Mouse (Mus musculus) small intestine, adult 2 months (tissue): ENCODE data around the gene Atp8b3.

Experiments used
- CTCF ChIP-seq: fragments of 200-500 bp; IDR thresholded peaks from 2 replicates; pipeline ENCODE4 v1.5.1; 2012; ENCODE audit warnings: low read depth, mild to moderate bottlenecking, control low read depth, inconsistent platforms, low read length, moderate library complexity, mixed read lengths; ENCODE audit not compliant: insufficient replicate concordance, insufficient read length; ENCODE audit errors: extremely low read depth
- POLR2A ChIP-seq: fragments of 200-500 bp; IDR thresholded peaks from 2 replicates; pipeline ENCODE4 v1.6.1; 2012; ENCODE audit warnings: low read depth, mild to moderate bottlenecking, control low read depth, inconsistent platforms, low read length, moderate library complexity

DNA sequence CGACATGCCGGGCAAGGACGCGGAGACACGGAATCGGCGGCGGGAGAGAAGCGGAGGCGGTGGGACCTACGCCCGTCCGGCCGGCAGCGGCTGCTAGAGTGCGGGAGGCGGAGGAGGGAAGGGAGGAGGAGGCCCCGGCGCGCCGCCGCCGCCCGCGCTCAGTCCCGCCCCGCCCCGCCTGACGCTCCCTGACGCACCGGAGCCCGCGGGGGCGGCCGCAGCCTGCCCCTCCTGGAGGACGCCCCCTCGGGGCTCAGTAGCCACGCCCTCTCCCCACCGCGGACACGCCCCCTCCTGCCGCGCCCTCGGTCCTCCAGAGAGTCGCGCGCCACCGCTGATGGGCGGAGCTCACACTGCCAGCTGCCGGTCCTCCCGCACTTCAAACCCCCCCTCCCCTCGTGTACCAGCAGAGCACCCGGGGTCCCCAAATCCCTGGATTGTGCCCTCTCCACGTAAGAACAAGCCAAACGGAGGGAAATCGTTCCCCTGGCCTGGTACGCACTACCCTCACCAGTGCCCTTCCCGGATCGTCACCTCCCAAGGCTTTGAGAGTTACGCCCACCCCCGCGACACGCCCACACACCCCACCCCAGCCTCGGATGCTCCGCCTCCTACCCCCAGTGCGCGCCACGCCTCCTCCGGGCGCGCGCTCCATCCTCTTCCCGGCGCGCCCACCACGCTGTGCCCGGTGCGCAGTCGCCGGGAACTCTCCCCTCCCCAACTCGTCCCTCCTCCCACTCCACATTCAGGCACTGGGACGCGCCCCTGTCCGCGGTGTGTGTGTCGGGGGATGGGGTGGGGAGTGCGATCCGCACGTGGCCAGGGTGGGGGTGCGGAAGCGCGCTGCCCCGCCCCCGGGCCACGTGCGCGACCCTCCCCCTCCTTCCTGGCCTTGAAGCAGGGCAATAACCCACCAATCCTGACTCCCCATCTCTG lies 38.5 kb upstream of the Atp8b3 start, which contains the start of gene Klf16:
- TF ChIP-seq CTCF, result no peak
- peak; percentile 30; the same call in 1 of the 2 replicates for TF ChIP-seq POLR2A
